Mouse (Mus musculus): Measurements from ENCODE around the gene Ly75. TPM values are rescaled to one million over a fixed set of nuclear protein-coding genes. Genes with fewer than 3 reads are reported as not detected.

Gene Ly75
- total RNA-seq, 4 experiments from 2014 or later: 0.50 to 0.79 (median 0.77) TPM

- DNase-seq (ENCODE audit: low spot score in 2 of 2): no peak
Measured at GRCm38 (mm10) chr2:60252782-60253181, 130.3 kb downstream of the Ly75 start.

Other genes with a start within 250 kb of the Ly75 start
- 10 to 100 TPM; 56.7 to 73.3 (median 59.7) TPM for gene Baz2b, start 173.5 kb downstream of the Ly75 start, total RNA-seq (2022)
- gene March7, start 173.4 kb downstream of the Ly75 start, total RNA-seq (2022): 10 to 100 TPM; 62.6 to 74.5 (median 69.3) TPM
- 10 to 100 TPM; 13.8 to 21.4 (median 19.2) TPM for gene Cd302, start 98.8 kb downstream of the Ly75 start, total RNA-seq (2022)
- 1 to 10 TPM in 2 of 4 experiments, under 1 TPM in 2; 0.56 to 1.0 (median 0.85) TPM for gene Pla2r1, start 170.0 kb upstream of the Ly75 start, total RNA-seq (2022)